Mouse (Mus musculus) frontal cortex, postnatal 36 days (tissue): ENCODE measurements around the gene Cib4.

ENCODE experiments used
- DNase-seq, 2 experiments: peaks; one replicate each; pipeline ENCODE4 v3.0.0; 2022; ENCODE audit warnings: low spot score in 2 of 2

The Cib4 gene

GRCm38 (mm10) chr5:30518547-30518946, 27.1 kb downstream of the Cib4 start:
- DNase-seq, result no peak

- no peak for DNase-seq
Measured at GRCm38 (mm10) chr5:30518108-30518507, 27.5 kb downstream of the Cib4 start.

GRCm38 (mm10) chr5:30516376-30516775, 29.3 kb downstream of the Cib4 start:
- DNase-seq, result peak; percentile 49 to 61

GRCm38 (mm10) chr5:30513111-30513510, 32.5 kb downstream of the Cib4 start:
- no peak for DNase-seq

GRCm38 (mm10) chr5:30497299-30497698, 48.3 kb downstream of the Cib4 start:
- DNase-seq, result no peak

- no peak for DNase-seq
Measured at GRCm38 (mm10) chr5:30496821-30497220, 48.8 kb downstream of the Cib4 start.

- no peak for DNase-seq
Measured at GRCm38 (mm10) chr5:30495288-30495687, 50.3 kb downstream of the Cib4 start.

- DNase-seq, result no peak
Measured at GRCm38 (mm10) chr5:30494606-30495005, 51.0 kb downstream of the Cib4 start.

GRCm38 (mm10) chr5:30493723-30494122, 51.9 kb downstream of the Cib4 start:
- DNase-seq, result no peak

GRCm38 (mm10) chr5:30490845-30491244, 54.8 kb downstream of the Cib4 start:
- no peak for DNase-seq

- no peak for DNase-seq
Measured at GRCm38 (mm10) chr5:30490215-30490614, 55.4 kb downstream of the Cib4 start.

- no peak for DNase-seq
Measured at GRCm38 (mm10) chr5:30485136-30485535, 60.5 kb downstream of the Cib4 start.

- DNase-seq, result no peak
Measured at GRCm38 (mm10) chr5:30484591-30484990, 61.0 kb downstream of the Cib4 start.

- DNase-seq, result no peak
Measured at GRCm38 (mm10) chr5:30483533-30483932, 62.1 kb downstream of the Cib4 start.

GRCm38 (mm10) chr5:30482319-30482718, 63.3 kb downstream of the Cib4 start:
- peak; percentile 71 to 72 for DNase-seq

GRCm38 (mm10) chr5:30476534-30476933, 69.1 kb downstream of the Cib4 start:
- DNase-seq, result peak in 1 of 2 experiments; percentile 19

GRCm38 (mm10) chr5:30472148-30472547, 73.5 kb downstream of the Cib4 start:
- DNase-seq, result no peak

- DNase-seq, result no peak
Measured at GRCm38 (mm10) chr5:30470454-30470853, 75.2 kb downstream of the Cib4 start.

- DNase-seq, result no peak
Measured at GRCm38 (mm10) chr5:30466315-30466714, 79.3 kb downstream of the Cib4 start.

GRCm38 (mm10) chr5:30465861-30466260, 79.8 kb downstream of the Cib4 start, which contains the start of gene 1700001C02Rik:
TSS of gene 1700001C02Rik (plus strand) at chr5:30466047.
- no peak for DNase-seq

GRCm38 (mm10) chr5:30461821-30462220, 83.8 kb downstream of the Cib4 start, which contains the start of gene Otof:
TSS of gene Otof (minus strand) at chr5:30461932.
- peak; percentile 57 to 66 for DNase-seq

GRCm38 (mm10) chr5:30460155-30460554, 85.5 kb downstream of the Cib4 start:
- no peak for DNase-seq

GRCm38 (mm10) chr5:30456056-30456455, 89.6 kb downstream of the Cib4 start:
- DNase-seq, result peak in 1 of 2 experiments; percentile 46

GRCm38 (mm10) chr5:30444327-30444895, 101.2 kb downstream of the Cib4 start:
- DNase-seq, result no peak
